Mouse (Mus musculus) brown adipose tissue, adult 24 weeks (tissue): ENCODE data around the gene Tas2r116. TPM values are rescaled to one million over a fixed set of nuclear protein-coding genes. Genes with fewer than 3 reads are reported as not detected.

Experiments used
- H3K27ac ChIP-seq: fragments of 200-500 bp; replicated peaks from 2 replicates; pipeline ENCODE4 v1.5.1; 2012; ENCODE audit warnings: low read depth, mild to moderate bottlenecking, low read length
- H3K4me1 ChIP-seq: fragments of 200-500 bp; 2 replicates; pipeline ENCODE4 v1.6.1; 2012; ENCODE audit warnings: low read length, mixed read lengths; ENCODE audit not compliant: control insufficient read depth, insufficient read depth, insufficient read length
- H3K4me3 ChIP-seq: fragments of 200-500 bp; 2 replicates; pipeline ENCODE4 v1.5.1; 2012; ENCODE audit warnings: low read depth, mild to moderate bottlenecking, low read length, moderate library complexity; ENCODE audit not compliant: insufficient read depth
- polyA plus RNA-seq: library from polyadenylated mRNA; stranded (reverse); fragments of >200 nt; gene quantifications from 2 replicates; pipeline ENCODE4 v1.2.4, GENCODE M21; 2012; ENCODE audit not compliant: missing spikeins, insufficient read depth, insufficient read length

Gene Tas2r116
- not detected in 2 replicates for polyA plus RNA-seq

- H3K4me1 ChIP-seq, result no peaks in the 10 kb centered on the region
- H3K4me3 ChIP-seq, result no peak within 1 kb of the TSS
- H3K27ac ChIP-seq, result no peak within 1 kb of the TSS
Observed at GRCm38 (mm10) chr6:132855138-132855537, at the start of gene Tas2r116. Gene Tas2r116 (plus strand): TSS chr6:132855438.

DNA sequence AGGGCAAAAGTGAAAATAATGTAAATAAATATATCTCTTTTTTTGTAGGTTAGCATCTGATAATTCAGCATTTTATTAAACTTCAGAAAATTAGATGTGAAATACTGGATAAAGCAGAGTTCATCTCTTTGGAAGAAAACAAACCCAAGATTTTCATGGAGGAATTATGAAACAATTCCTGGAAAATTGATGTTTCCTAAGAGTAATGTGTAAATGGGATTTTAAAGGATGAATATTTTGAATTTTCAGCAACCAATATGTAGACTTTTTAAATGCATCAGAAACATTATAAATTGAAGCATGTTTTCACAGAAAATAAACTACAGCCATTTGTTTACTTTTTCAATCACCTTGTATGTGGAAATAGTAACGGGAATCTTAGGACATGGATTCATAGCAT is 8.4 kb upstream of the Tas2r116 start, which contains the start of gene Tas2r123:
Tas2r123 (plus strand) TSS at position 301 of the 400 bp plus-strand sequence.
- Histone ChIP-seq H3K27ac (no peak within 1 kb of the TSS), H3K4me1 (no peaks in the 10 kb centered on the region), H3K4me3 (no peak within 1 kb of the TSS)

GRCm38 (mm10) chr6:132867708-132868107 is 12.5 kb downstream of the Tas2r116 start, which contains the start of gene Tas2r110:
Gene Tas2r110 (plus strand): TSS chr6:132868008.
- Histone ChIP-seq H3K4me1 (no peaks in the 10 kb centered on the region), H3K27ac (no peak within 1 kb of the TSS), H3K4me3 (no peak within 1 kb of the TSS)

DNA sequence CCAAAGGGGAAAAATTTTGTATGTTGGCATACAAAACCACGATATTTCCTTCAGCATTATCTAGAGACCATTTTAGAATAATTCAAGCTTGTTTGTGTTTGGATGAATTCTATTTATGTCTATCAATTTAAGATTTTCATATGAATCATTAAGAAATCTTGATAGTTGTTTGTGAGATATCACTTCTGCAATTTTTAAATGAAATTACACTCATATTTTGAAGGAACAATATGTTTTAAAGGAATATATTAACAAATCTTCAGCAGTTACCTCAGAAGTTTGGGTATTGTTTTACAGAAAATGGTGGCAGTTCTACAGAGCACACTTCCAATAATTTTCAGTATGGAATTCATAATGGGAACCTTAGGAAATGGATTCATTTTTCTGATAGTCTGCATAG is 37.5 kb downstream of the Tas2r116 start, which contains the start of gene Tas2r113:
Tas2r113 (plus strand) TSS at position 301 of the 400 bp plus-strand sequence.
- no peak within 1 kb of the TSS for H3K4me3 ChIP-seq
- H3K4me1 ChIP-seq, result no peaks in the 10 kb centered on the region
- H3K27ac ChIP-seq, result no peak within 1 kb of the TSS

Other genes with a start within 250 kb of the Tas2r116 start
- not detected in 2 replicates for gene A630073D07Rik, start 203.9 kb upstream of the Tas2r116 start, polyA plus RNA-seq
- not detected in 2 replicates for gene Tas2r120, start 198.5 kb upstream of the Tas2r116 start, polyA plus RNA-seq
- gene Tas2r121, start 154.4 kb upstream of the Tas2r116 start, polyA plus RNA-seq, result not detected in 2 replicates
- gene Tas2r122, start 143.5 kb upstream of the Tas2r116 start, polyA plus RNA-seq, result not detected in 2 replicates
- gene Tas2r115, start 117.4 kb upstream of the Tas2r116 start, polyA plus RNA-seq, result not detected in 2 replicates
- not detected in 2 replicates for gene Tas2r124, start 100.7 kb upstream of the Tas2r116 start, polyA plus RNA-seq
- not detected in 2 replicates for gene Tas2r102, start 93.3 kb upstream of the Tas2r116 start, polyA plus RNA-seq
- gene Tas2r136, start 77.3 kb upstream of the Tas2r116 start, polyA plus RNA-seq, result not detected in 2 replicates
- not detected in 2 replicates for gene Tas2r117, start 52.6 kb upstream of the Tas2r116 start, polyA plus RNA-seq
- not detected in 2 replicates for gene Tas2r123, start 8.3 kb upstream of the Tas2r116 start, polyA plus RNA-seq
- not detected in 2 replicates for gene Tas2r110, start 12.6 kb downstream of the Tas2r116 start, polyA plus RNA-seq
- not detected in 2 replicates for gene Tas2r113, start 37.6 kb downstream of the Tas2r116 start, polyA plus RNA-seq
- not detected in 2 replicates for gene Tas2r125, start 54.2 kb downstream of the Tas2r116 start, polyA plus RNA-seq
- not detected in 2 replicates for gene Tas2r129, start 95.7 kb downstream of the Tas2r116 start, polyA plus RNA-seq
- not detected in 2 replicates for gene Tas2r131, start 102.5 kb downstream of the Tas2r116 start, polyA plus RNA-seq
- not detected in 2 replicates for gene Tas2r109, start 125.5 kb downstream of the Tas2r116 start, polyA plus RNA-seq
- gene Tas2r103, start 181.7 kb downstream of the Tas2r116 start, polyA plus RNA-seq, result not detected in 2 replicates
- not detected in 2 replicates for gene Tas2r140, start 200.4 kb downstream of the Tas2r116 start, polyA plus RNA-seq
- gene Smim10l1, start 249.5 kb downstream of the Tas2r116 start, polyA plus RNA-seq, result 170 and 207 TPM in 2 replicates